Mouse (Mus musculus) adrenal gland, adult 2 months (tissue): ENCODE measurements around the gene Smc6. TPM values are rescaled to one million over a fixed set of nuclear protein-coding genes. Genes with fewer than 3 reads are reported as not detected.

Experiments
- DNase-seq: peaks from one replicate; pipeline ENCODE4 v3.0.0; 2021
- polyA plus RNA-seq: library from polyadenylated mRNA; depleted of rRNA; stranded (reverse); fragments of >200 nt; gene quantifications from 2 replicates; pipeline ENCODE4 v1.2.3, GENCODE M21; 2012
- total RNA-seq, 2 experiments: library from RNA; stranded (reverse); gene quantifications; 2 replicates each; pipeline ENCODE4 v1.2.3; 2021

Smc6 gene
- total and polyA plus RNA-seq, 3 experiments = 1.0 to 29.0 (median 23.3) TPM

- no peak for DNase-seq
Observed at GRCm38 (mm10) chr12:11281584-11281983, 15.9 kb downstream of the Smc6 start.

GRCm38 (mm10) chr12:11286382-11286781 is 20.7 kb downstream of the Smc6 start:
- no peak for DNase-seq

GRCm38 (mm10) chr12:11300858-11301257 is 35.2 kb downstream of the Smc6 start:
- no peak for DNase-seq

- no peak for DNase-seq
Observed at GRCm38 (mm10) chr12:11306753-11307645, 41.3 kb downstream of the Smc6 start.

- no peak for DNase-seq
Observed at GRCm38 (mm10) chr12:11311106-11311505, 45.4 kb downstream of the Smc6 start.

GRCm38 (mm10) chr12:11313840-11314239 is 48.2 kb downstream of the Smc6 start:
- no peak for DNase-seq

- peak; percentile 74 for DNase-seq
Observed at GRCm38 (mm10) chr12:11317671-11318070, 52.0 kb downstream of the Smc6 start.

- peak; percentile 25 for DNase-seq
Observed at GRCm38 (mm10) chr12:11324480-11324879, 58.8 kb downstream of the Smc6 start.

GRCm38 (mm10) chr12:11326483-11326882 is 60.8 kb downstream of the Smc6 start:
- no peak for DNase-seq

GRCm38 (mm10) chr12:11336845-11337244 is 71.2 kb downstream of the Smc6 start:
- peak; percentile 42 for DNase-seq

- no peak for DNase-seq
Observed at GRCm38 (mm10) chr12:11338251-11338650, 72.6 kb downstream of the Smc6 start.

GRCm38 (mm10) chr12:11342020-11342600 is 76.4 kb downstream of the Smc6 start:
- DNase-seq = peak; percentile 35

GRCm38 (mm10) chr12:11345963-11346362 is 80.3 kb downstream of the Smc6 start:
- no peak for DNase-seq

GRCm38 (mm10) chr12:11348423-11348822 is 82.7 kb downstream of the Smc6 start:
- no peak for DNase-seq

- DNase-seq = no peak
Observed at GRCm38 (mm10) chr12:11349870-11350269, 84.2 kb downstream of the Smc6 start.

- peak; percentile 78 for DNase-seq
Observed at GRCm38 (mm10) chr12:11350895-11351294, 85.2 kb downstream of the Smc6 start.

- no peak for DNase-seq
Observed at GRCm38 (mm10) chr12:11362435-11362834, 96.7 kb downstream of the Smc6 start.

- DNase-seq = no peak
Observed at GRCm38 (mm10) chr12:11364870-11365269, 99.2 kb downstream of the Smc6 start.

GRCm38 (mm10) chr12:11367099-11367765 is 101.5 kb downstream of the Smc6 start:
- DNase-seq = no peak
